8 mouse cellular contexts compared by ENCODE assay signal in genomic region chr13:78427141-78428083, GRCm38 (mm10).
A peak's percentile ranks its signal among the peaks of the same experiment; 100 is the strongest.
DNase-seq lines count a peak whose midpoint lies in the region; ATAC-seq and TF ChIP-seq lines count a peak whose summit lies in the region.

No protein-coding gene starts in this region.

- no peak for TF ChIP-seq CTCF in forebrain, postnatal 0 days (IDR thresholded peaks at IDR 0.05; ENCODE audit: low read depth)
- TF ChIP-seq CTCF in liver, embryonic 14.5 days (IDR thresholded peaks at IDR 0.05; ENCODE audit: low read depth): no peak
- TF ChIP-seq CTCF in olfactory bulb, adult 2 months (IDR thresholded peaks at IDR 0.05; ENCODE audit: insufficient read depth, low read depth, low read length): no peak

- ATAC-seq in forebrain, postnatal 0 days: peak; percentile 87
- ATAC-seq in liver, embryonic 14.5 days (ENCODE audit: insufficient read depth): no peak

- no peaks in the 10 kb centered on the region for H3K9me3 ChIP-seq in forebrain, postnatal 0 days (ENCODE audit: low read length)
- no peaks in the 10 kb centered on the region for H3K9me3 ChIP-seq in liver, embryonic 14.5 days (ENCODE audit: control insufficient read depth, low read length)

- H3K27me3 ChIP-seq in forebrain, postnatal 0 days (ENCODE audit: insufficient read depth, low read length): no peaks in the 10 kb centered on the region
- no peaks in the 10 kb centered on the region for H3K27me3 ChIP-seq in liver, embryonic 14.5 days (ENCODE audit: control insufficient read depth, insufficient read depth, low read length)

- TF ChIP-seq POLR2A in olfactory bulb, adult 2 months (IDR thresholded peaks at IDR 0.05; ENCODE audit: insufficient read depth, low read depth, low read length): no peak

- no peaks in the 10 kb centered on the region for H3K36me3 ChIP-seq in forebrain, postnatal 0 days (ENCODE audit: insufficient read depth)
- no peaks in the 10 kb centered on the region for H3K36me3 ChIP-seq in liver, embryonic 14.5 days (replicated peaks; ENCODE audit: control insufficient read depth, insufficient read depth, low read depth)

- peak overlapping the region; percentile 56 for H3K4me2 ChIP-seq in forebrain, postnatal 0 days (ENCODE audit: low read depth)
- H3K4me2 ChIP-seq in liver, embryonic 14.5 days (ENCODE audit: low read depth): peak overlapping the region; percentile 33

- H3K9ac ChIP-seq in forebrain, postnatal 0 days: peak overlapping the region; percentile 41; the same call in 1 of the 2 replicates
- no peak overlapping the region for H3K9ac ChIP-seq in liver, embryonic 14.5 days (replicated peaks)

- H3K4me1 ChIP-seq in forebrain, postnatal 0 days (ENCODE audit: insufficient read depth): 0 out of 2 replicates have a peak, but pooled peaks cover 6% of the 10 kb centered on the region
- H3K4me1 ChIP-seq in liver, embryonic 14.5 days (replicated peaks; ENCODE audit: control insufficient read depth in 2 of 2, insufficient read depth in 2 of 2, low read length in 1 of 2): no peaks in the 10 kb centered on the region
- H3K4me1 ChIP-seq in olfactory bulb, adult 2 months (ENCODE audit: control insufficient read depth, insufficient read depth, low read length): peaks cover 10% of the 10 kb centered on the region

- WGBS in forebrain, postnatal 0 days: 6% methylated on average over 24 of the region's 24 CpGs
- WGBS in liver, embryonic 14.5 days (ENCODE audit: insufficient replicate concordance): 11% methylated on average over 24 of the region's 24 CpGs
- WGBS in olfactory bulb, adult 2 months: 17% methylated on average over 24 of the region's 24 CpGs

- H3K4me3 ChIP-seq in forebrain, postnatal 0 days (ENCODE audit: low read depth, low read length): peak overlapping the region; percentile 32
- no peak overlapping the region for H3K4me3 ChIP-seq in liver, embryonic 14.5 days (ENCODE audit: insufficient read depth in 1 of 2, low read depth in 2 of 2, low read length in 2 of 2)
- H3K4me3 ChIP-seq in olfactory bulb, adult 2 months (ENCODE audit: insufficient read depth, low read depth, low read length): 0 out of 2 replicates have a peak overlapping the region, but pooled peaks have one; percentile 23

- peak; percentile 6 for DNase-seq in gastrocnemius, postnatal 10 days
- no peak for DNase-seq in gastrocnemius, postnatal 4 days (ENCODE audit: low spot score in 2 of 2)
- DNase-seq in cerebellum, adult 11 months: peak; percentile 3
- peak; percentile 79 for DNase-seq in forebrain, postnatal 0 days
- peak; percentile 18 for DNase-seq in kidney, postnatal 10 days
- no peak for DNase-seq in liver, embryonic 14.5 days (ENCODE audit: low read depth in 3 of 3, low spot score in 3 of 3)
- DNase-seq in gastrocnemius, postnatal 14 days: no peak

- intact Hi-C loops in gastrocnemius, postnatal 14 days (cut with DNase I; ENCODE audit: low total_unique reads): no loop called here

- TF ChIP-seq EP300 in liver, embryonic 14.5 days (IDR thresholded peaks at IDR 0.05; ENCODE audit: low read depth): no peak

- peak overlapping the region; percentile 67 for H3K27ac ChIP-seq in forebrain, postnatal 0 days (ENCODE audit: low read depth, low read length)
- no peak overlapping the region for H3K27ac ChIP-seq in liver, embryonic 14.5 days
- peak overlapping the region; percentile 80 for H3K27ac ChIP-seq in olfactory bulb, adult 2 months (ENCODE audit: insufficient read depth, low read depth, low read length)

Comparison
In these comparisons a context has a peak if more than half of its experiments do, and no peak if none do; other contexts are left out.
1. DNase-seq: peak in gastrocnemius, postnatal 10 days (single experiment), cerebellum, adult 11 months (single experiment), forebrain, postnatal 0 days (single experiment) and kidney, postnatal 10 days (single experiment); none in gastrocnemius, postnatal 4 days (0 of 2), liver, embryonic 14.5 days (0 of 3) and gastrocnemius, postnatal 14 days (single experiment).
2. H3K4me3 ChIP-seq: peak in forebrain, postnatal 0 days (single experiment) and olfactory bulb, adult 2 months (single experiment); none in liver, embryonic 14.5 days (0 of 2).